Mouse (Mus musculus) ES-E14 (cell line): ENCODE measurements around the gene Aff1.

Experiments used
- CHD2 ChIP-seq: IDR thresholded peaks from 2 replicates; pipeline ENCODE4 v1.6.1; 2014; ENCODE audit warnings: mild to moderate bottlenecking, low read depth, low read length, inconsistent platforms
- ZNF384 ChIP-seq: IDR thresholded peaks from 2 replicates; pipeline ENCODE4 v1.6.1; 2012; ENCODE audit warnings: low read depth, low read length, inconsistent platforms

DNA sequence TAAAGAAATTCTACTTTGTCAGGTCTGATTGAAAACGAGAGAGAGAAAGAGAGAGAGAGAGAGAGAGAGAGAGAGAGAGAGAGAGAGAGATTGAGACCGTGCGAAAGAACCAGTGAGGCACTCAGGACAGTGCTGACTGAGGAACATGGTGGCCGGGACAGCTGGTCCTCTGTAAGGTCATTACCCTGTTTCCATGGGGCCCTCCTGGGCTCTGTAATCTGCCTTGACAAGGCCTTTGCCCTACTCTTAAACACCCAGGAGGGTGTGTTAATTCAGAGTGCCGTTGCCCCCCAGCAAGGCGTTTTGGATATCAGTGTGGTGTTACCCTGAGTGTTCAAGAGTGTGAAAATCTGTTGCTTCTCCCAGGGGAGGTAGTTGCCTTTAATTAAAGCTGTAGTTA, 88.1 kb downstream of the Aff1 start:
- TF ChIP-seq ZNF384 = no peak
- TF ChIP-seq CHD2 = no peak
